Mouse (Mus musculus): ENCODE measurements at regions not wholly inside any gene's neighbourhood (a gene's known extent, or its start where the extent isn't known, plus 50 kb on each side); places are given as distances from the start of the nearest gene placed in this dataset.

DNA sequence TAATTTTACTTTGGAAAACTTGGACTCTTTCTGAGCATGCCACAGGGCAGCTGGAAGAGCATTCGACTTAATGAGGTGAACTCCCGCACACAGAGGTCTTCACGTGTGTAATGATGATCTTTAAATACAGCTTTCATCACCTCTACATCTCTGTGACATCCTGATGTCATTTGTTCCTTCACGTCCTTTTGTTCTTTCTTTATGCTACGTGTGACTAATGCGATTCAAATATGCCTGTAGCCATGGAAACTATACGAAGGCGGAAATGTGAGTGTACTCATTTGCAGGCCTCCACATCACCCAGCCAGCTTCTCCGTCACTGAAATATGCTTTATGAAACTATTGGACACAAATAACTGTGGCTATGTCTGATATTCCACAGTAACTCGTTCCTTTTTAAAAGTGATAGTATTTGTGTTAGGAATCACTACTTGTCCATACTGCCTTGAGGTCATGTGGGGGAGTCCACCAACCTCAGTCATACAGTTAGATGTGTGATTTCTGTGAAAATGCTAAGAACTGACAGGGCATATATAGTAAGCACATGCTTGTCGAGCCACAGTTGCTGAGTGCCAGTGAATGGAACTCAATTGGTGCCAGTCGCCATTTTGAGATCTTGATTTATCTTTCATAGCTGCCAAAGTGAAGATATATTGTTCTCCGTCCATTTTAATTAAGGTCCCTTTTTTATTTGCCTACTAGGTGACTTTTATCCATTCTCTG lies 145.9 kb downstream of the Plk2 start:
- DNase-seq = no peak

DNA sequence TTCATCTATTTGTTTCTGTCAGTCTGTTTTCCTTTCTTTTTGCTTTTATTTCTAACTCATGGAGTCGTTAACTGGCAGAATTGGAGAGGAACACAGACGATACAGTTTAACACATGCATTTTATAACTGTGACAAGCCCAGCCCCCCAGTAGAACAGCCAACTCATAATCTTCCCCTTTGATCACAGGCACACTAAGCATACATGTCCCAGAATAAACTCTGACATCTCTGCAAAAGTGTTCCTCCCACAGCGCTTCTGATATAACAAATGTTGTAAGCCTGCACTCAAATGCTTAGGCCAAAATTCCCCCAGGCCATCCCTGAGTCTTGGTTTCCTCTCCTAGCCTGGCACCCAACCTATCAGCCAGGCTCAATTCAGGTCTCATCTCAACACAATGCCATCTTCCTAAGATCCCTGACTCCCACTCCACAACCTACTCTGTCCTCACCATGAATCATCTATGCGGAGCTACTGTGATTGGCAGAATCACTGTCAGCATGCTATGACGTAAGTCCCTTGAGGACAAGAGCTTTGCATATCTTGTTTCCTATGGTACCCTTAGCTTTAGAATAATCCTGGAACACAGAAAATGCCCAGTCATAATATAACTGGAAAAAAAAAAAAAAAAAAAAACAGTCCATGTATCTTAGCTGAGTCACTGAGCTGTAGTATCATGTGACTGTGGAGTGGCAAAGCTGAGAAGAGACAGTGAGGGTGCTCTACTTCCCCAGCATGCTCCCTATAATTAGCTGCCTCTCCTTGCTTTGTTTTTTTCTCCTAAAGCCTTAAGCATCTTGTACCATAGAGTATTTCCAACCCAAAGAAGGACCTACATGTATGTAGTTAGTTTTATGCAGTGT lies 146.7 kb downstream of the Plk2 start:
- no peak for DNase-seq

DNA sequence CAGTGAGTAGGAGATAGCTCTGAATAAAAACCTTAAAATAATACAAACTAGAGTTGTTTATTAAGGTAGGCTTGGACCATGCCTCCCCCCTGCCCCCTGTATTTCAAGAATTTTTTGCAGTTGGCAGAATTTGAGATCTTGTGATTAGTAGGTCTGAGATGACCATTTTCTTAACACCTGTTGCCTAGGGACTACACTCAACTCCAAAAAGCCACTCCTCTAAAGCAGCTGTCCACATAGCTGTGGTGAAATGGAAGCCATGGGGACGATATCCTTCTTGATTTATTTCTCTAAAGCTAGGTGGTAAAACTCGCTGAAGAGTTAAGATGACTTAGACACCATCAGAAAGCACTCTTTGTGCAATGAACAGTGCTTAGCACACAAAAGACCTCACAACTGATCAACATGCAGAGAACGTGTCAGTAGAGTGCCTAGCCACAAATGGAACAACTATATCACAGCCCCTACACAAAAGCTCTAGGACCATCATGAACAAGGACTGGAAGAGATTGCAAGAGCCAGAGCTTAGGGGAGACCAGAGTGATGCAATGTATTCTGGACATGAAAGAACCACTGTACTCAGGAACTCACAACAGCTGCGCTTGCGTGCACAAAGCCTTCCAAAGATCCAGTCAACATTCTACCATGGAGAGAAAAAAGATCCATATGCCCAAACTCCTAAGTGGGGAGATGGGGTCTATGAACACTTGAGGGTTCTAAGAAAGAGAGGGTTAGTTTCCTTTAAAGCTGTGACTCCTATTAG lies 147.6 kb downstream of the Plk2 start:
- DNase-seq = no peak

DNA sequence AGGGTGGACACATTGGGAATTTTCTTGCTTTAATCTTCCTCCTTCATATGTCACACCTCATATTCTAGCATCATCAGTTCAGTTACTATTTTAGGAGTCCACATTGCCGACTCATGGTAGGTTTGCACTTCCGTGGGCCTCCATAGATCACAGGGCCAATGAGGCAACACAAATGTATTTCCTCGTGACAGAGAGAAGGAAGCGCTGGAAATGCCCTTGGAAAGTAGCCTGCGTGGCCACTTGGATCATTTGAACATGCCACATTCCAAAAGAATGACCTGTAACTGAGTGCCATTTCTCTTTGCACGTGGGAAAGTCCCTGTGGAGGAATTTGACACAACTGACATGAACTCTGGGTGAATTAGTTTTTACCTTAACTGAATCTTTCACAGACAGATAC lies 150.6 kb downstream of the Plk2 start:
- DNase-seq = peak; percentile 45

DNA sequence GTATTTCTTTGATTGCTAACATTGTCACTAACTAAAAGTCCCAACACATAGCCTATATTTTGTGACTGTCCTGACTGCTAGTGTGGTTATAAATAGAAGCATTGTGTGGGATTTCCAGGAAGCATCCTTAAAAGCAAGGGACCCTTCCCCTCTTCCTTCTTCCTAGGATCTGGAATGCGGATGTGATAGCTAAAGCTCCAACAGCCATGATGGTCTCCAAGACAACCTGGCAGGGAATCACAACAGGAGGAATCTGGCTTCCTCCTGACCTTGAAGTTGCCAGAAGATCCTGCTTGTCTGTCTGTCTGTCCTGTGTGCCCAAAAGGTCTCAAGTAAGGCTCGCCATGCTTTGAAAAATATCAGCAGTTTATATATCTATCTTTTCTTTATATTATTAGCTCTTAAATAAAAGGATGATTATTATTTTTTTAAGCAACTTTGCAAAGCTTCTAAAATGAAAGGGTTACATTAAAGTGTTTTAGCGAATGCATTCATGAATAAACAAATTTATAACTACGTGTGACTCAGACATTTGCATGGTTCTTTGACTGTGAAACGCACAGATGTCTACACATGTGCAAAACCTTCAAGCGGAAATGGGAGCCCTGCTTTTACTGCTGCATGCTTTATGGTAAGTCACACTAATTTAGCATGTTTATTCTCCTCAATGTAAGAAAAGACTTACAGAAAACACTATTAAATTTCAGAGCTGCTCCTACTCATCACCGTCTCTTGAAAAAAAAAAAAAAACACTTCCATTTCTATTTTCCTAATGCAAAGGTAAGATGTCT lies 160.9 kb downstream of the Plk2 start:
- DNase-seq = no peak

DNA sequence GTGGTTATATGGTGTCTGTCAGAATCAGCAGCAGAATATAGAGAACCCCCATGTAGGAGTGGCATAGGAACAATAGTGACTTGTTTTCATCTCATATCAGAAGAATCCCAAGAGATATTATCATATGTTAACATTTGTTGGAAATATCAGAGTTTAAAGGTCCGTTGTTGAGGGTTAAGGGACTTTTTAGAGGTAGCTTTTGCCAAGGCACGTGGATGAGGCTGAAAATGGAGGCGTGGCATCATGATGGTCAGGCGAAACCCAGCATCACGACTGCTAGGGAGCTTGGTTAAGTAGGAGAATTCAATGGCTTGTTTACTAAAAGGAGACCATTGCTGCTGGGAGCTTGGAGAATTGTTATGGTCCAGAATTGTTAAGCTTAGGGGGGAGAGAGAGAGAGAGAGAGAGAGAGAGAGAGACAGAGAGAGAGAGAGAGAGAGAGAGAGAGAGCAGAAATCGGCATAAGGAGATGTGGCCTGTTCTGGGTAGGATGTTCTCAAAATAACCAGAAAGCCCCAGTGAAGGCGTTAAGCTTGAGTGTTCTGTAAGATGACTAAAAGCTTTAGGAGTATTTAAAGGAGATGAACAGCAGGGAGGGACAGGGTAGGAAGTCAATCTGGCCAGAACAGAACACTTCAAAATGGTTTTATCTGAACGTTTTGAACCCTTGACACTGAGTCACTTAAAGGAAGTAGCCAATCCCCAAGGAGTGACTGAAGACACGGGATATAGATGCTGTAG lies 161.7 kb downstream of the Plk2 start:
- DNase-seq = no peak

DNA sequence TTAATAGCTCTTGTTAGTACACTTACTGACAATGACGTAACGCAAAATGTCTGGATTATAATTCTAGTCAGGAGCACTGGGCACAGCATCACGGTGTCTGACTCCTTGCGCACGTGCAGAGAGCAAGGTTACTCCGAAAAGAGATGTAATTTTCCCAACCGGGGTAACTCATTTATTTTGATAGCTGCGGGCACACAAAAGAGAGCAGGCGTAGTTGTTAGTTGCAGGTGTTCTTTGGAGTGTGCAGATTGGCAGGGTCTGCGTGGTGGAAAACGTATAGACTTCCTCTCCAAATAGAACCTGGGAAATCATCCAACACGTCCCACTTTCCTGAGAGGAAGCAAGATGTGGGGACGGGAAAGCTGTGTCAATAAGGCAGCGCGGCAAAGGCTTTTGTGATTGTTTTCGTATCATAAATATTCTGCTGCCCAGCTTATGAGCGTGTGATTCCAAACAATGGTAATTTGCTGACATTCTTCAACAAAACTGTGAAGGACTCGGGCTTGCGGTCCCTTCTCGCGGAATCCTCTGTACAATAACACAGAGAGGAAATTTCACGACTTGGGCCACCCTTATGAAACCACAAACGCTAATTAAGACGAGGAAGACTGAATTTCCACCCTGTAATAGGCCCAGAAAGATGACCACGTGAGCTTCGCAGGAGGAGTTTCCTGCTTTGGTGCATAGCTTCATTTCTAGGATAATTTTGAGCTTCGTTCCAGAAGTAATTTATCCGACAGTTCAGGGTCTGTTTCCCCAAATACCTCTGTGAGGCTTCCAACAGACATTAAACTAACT lies 163.3 kb downstream of the Plk2 start:
- no peak for DNase-seq

DNA sequence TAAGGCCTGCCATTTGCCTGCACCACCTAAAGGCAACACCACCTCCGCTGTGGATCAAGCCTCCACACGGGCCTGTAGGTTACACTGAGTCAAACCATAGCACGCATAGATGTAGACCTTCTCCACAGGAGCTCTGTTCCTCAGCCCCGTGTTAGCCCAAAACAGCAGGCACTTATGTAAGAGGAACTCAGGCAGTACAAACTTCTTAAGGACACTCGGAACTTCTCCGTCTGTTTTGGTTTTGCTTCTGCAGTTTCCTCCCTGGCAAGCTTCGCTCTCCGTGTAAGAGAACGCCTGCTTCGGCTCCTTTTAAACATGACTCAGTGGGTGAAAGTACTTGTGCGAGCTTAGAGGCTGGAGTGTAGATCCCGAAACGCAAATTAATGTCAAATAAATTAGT lies 165.7 kb downstream of the Plk2 start:
- DNase-seq = no peak

DNA sequence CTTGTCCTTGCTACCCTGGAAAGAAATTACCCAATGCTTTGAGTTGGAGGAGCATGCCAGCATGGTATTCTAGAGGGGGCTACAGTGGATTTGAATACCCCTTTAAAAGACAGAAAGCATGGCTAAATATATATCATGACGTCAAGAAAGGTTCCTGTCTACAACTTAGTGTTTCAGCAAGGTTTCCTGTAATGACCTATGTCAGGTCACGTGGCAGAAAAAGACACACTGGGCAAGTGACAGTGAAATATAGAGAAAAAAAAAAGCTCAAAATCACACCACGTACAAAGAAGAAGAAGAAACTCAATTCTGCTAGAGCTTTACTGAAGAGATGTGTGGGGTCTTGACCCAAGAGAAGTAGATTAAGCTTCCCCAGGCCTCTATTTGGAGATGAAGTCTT lies 167.7 kb downstream of the Plk2 start:
- no peak for DNase-seq

- DNase-seq = peak; percentile 59
Measured at GRCm38 (mm10) chr13:110562902-110563301, 168.1 kb downstream of the Plk2 start.

DNA sequence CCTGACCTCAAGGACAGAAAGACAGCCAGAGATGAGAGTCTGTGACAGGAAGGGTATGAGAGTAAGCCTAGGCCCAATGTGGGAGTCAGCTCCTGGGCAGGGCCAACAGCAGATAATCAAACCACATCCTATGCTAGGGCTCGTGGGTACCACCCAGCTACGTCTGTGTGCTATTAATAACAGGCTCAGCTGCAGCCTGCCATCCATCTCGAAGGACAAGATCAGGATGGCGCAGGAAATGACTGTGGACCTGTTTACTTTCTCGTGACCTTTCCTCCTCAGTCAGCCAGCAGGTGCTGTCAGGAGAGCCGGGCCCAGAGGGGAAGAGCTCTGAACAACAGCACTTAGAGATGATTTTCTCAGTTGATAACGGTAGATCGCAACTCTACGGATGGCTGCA lies 169.1 kb downstream of the Plk2 start:
- DNase-seq = peak; percentile 44

DNA sequence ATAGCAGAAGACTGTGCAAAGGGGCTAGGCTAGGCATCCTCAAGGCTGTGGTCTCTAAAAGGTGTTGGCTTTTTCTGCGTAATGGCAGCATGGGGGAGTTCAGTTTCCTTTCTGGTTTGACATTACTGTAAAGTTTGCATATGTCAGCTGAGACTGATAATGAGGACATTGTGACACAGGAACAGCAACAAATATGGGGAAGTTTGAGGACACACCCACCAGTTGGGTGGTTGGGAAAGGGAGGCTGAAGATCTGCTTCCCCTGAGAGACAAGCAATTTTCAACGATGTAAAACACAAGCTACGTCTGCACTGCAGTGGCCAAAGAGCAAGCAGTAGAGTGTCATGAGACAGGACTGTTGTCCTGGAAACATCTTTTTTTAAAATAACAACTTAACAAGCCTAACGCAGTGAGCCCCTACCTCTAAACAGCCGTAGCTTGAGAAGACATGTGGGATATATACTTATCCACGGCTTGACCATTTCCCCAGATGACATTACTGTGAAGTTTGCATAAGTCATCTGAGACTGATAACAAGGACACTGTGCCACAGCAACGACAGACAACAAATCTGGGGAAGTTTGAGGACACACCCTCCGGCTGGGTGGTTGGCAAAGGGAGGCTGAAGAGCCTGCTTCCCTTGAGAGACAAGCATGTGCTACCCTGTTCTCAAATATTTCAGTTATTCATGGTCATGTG lies 173.8 kb downstream of the Plk2 start:
- DNase-seq = no peak

DNA sequence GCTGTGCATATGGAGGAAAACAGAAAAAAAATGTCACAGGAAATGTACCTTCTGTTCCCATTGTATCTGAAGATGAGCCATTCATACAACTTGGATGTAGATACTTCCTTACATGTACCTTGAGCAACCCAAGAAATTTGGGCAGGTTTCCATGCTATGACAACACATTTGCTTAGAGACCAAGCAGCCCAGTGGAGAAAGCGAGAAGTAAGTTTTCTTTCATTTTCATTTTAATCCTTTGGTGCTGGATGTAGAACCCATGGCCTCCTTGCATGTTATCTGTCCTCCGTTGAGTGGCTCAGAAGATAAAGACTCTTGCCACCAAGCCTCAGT lies 174.3 kb downstream of the Plk2 start:
- DNase-seq = no peak

DNA sequence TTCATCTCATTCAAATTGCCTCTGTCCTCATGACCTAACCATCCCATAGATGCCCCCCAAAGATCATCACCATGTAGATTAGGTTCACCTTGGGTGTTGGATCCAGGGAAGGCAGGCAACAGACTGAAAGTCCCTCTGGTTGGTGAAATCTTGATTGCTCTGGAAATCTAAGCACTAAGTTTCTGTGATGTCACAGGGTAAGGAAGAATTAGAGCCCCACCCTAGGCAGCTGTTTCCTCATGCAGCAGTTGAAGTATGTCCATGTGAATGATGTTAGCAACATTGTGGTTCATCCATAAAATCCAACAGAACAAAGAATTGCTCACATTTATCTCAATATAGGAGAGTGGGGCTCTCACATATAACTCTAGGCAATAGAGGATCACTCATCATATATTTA lies 175.5 kb downstream of the Plk2 start:
- DNase-seq = no peak

GRCm38 (mm10) chr13:110573360-110574065 lies 178.7 kb downstream of the Plk2 start:
- no peak for DNase-seq

DNA sequence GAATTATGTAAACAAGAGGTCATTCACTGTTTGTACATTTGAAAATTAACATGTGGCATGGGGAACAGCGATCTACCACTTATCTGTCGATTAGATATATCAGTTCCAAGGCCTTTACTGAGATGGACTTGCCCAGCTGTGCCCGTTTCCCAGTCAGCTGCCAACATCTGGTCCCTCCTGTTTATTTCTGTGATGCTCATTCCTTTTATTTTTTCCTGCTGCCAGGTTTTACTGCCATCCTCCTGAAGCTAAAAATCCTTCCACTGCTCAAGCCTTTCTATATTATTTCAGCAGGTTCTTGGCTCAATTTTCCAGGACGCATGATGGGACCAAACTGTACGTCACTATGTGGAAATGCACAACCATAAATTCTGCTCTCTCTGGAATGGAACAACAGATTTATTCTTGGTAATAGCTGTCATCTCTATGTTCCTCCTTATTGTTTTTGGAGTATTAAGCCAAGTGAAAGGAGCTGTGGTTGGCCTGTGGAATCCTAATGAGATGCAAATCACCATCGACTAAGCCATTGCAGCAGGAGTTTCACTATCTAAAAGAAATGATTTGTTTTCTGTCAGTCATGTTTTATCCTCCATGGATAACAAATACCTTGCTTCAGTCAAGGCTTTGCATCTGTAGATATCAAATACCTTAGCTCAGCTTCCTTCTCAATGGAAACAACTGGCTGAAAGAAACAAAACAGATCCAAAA lies 180.1 kb downstream of the Plk2 start:
- no peak for DNase-seq

DNA sequence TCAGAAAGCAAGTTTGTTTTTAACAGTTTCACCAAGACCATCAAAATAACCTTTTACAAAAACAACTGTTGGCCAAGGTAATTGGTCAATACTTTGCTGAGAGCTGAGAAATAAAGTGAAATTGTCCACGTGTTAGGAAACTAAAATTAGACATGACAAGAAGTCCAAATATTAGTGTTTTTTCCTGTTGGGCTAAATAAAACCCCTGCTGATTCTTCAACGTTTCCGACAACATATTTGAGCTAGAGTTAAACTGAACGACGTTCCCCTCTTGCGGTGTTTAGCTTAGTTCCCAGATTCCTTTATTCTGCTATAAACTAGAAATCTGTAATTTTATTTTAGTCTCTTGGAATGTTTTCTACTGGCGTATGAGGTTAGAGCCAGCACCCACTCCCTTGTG lies 183.3 kb downstream of the Plk2 start:
- no peak for DNase-seq

- DNase-seq = no peak
Measured at GRCm38 (mm10) chr13:110580166-110580565, 185.3 kb downstream of the Plk2 start.

DNA sequence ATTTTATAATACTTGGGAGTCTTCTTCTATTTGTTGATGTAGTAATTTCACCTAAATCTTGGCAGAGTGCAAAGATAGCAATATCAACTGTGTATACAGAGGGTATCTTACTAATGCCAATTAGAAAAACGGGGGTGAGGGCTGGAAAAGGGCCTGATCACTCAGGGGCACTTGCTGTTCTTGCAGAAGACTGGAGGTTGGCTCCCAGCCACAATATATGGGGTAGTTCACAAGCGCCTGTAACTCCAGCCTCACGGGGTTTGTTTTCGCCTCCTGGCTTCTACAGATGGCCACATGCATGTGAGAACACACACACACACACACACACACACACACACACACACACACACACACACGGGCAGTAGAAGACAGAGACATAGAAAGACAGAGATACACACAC lies 185.7 kb downstream of the Plk2 start:
- no peak for DNase-seq

All from adrenal gland, adult 2 months (tissue).